Mouse (Mus musculus): Measurements from ENCODE around the gene Nfxl1.
"Not testable (repeated sequence)": the region's sequence is repeated elsewhere in the genome, so short reads cannot be mapped to it uniquely, and the experiment has no call there.

- TF ChIP-seq POLR2A (IDR thresholded peaks at IDR 0.05; ENCODE audit: insufficient read length, low read depth); E2F4 (IDR thresholded peaks at IDR 0.05; ENCODE audit: insufficient read depth): not testable (repeated sequence)
Measured at GRCm38 (mm10) chr5:72580970-72581332, 21.5 kb upstream of the Nfxl1 start, which contains the start of gene Zar1.

All from myocyte (in vitro differentiated cells).